ENCODE assay signal across 10 mouse cellular contexts in the genomic region with DNA sequence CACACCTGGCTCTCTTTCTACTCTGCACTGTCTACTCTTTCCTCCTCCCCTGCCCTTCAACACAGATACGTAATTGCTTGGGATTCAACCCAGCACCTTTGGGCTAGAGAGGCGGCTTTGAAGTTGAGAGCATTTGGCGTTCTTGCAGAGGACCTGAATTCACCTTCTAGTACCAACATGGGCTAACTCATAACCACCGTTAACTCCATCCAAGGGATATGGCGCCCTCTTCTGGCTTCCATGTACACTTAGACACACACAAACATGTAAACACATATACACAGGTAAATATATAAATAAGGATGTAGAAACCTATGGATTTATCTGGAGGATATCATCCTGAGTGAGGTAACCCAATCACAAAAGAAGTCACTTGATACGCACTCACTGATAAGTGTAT. TPM values are rescaled to one million over a fixed set of nuclear protein-coding genes. Genes with fewer than 3 reads are reported as not detected.
DNase-seq lines count a peak whose midpoint lies in the region; ATAC-seq and TF ChIP-seq lines count a peak whose summit lies in the region.
"Had no signal": no experiment of that assay in that cellular context is flagged by ENCODE, and none has a peak within 500 bp of the region (broad histone marks: within the 10 kb centered on the region; RNA-seq: fewer than 3 reads in every experiment).

No protein-coding gene starts in this region.

- TF ChIP-seq POLR2A in bone marrow macrophage, adult 2 months (IDR thresholded peaks at IDR 0.05; ENCODE audit: borderline replicate concordance, low read depth, low read length), result no peak

- H3K9ac ChIP-seq in kidney, embryonic 14.5 days (ENCODE audit: low read depth, low read length), result no peak overlapping the region
- H3K9ac ChIP-seq in liver, embryonic 13.5 days, result no peak overlapping the region
- H3K9ac ChIP-seq: embryonic facial prominence, embryonic 13.5 days; limb, embryonic 12.5 days had no signal

- no peaks in the 10 kb centered on the region for H3K36me3 ChIP-seq in kidney, embryonic 14.5 days (ENCODE audit: control insufficient read depth, insufficient read depth, low read length)
- H3K36me3 ChIP-seq in E14TG2a.4 (ENCODE audit: insufficient read depth, low read length), result no peaks in the 10 kb centered on the region
- H3K36me3 ChIP-seq in liver, embryonic 13.5 days, result no peaks in the 10 kb centered on the region
- H3K36me3 ChIP-seq: embryonic facial prominence, embryonic 13.5 days; limb, embryonic 12.5 days had no signal

- 33% methylated on average over 6 of the region's 6 CpGs for WGBS in kidney, embryonic 14.5 days
- WGBS in liver, embryonic 13.5 days (ENCODE audit: insufficient replicate concordance), result 28% methylated on average over 6 of the region's 6 CpGs

- TF ChIP-seq CTCF in E14TG2a.4 (conservative IDR thresholded peaks at IDR 0.05; ENCODE audit: low read length), result peak; percentile 50
- TF ChIP-seq CTCF in bone marrow macrophage, adult 2 months (IDR thresholded peaks at IDR 0.05; ENCODE audit: low read depth, low read length), result 0 out of 2 replicates have a peak, but pooled peaks have one; percentile 18

- H3K4me1 ChIP-seq in kidney, embryonic 14.5 days (ENCODE audit: control insufficient read depth, insufficient read depth, low read length), result no peaks in the 10 kb centered on the region
- H3K4me1 ChIP-seq in E14TG2a.4 (replicated peaks; ENCODE audit: low read depth, low read length), result peaks cover 5% of the 10 kb centered on the region
- peaks cover 16% of the 10 kb centered on the region for H3K4me1 ChIP-seq in bone marrow macrophage, adult 2 months (ENCODE audit: control insufficient read depth, insufficient read depth, low read length)
- H3K4me1 ChIP-seq in liver, embryonic 13.5 days (replicated peaks), result peaks cover 9% of the 10 kb centered on the region
- H3K4me1 ChIP-seq: embryonic facial prominence, embryonic 13.5 days; limb, embryonic 12.5 days had no signal

- no peak for ATAC-seq in kidney, embryonic 14.5 days (ENCODE audit: low FRiP score, low TSS enrichment)
- ATAC-seq in liver, embryonic 13.5 days (ENCODE audit: low read depth), result peak; percentile 44; the same call in 1 of the 2 replicates

- H3K9me3 ChIP-seq in kidney, embryonic 14.5 days (ENCODE audit: control insufficient read depth, low read length), result no peaks in the 10 kb centered on the region
- H3K9me3 ChIP-seq in E14TG2a.4 (ENCODE audit: low read length), result no peaks in the 10 kb centered on the region
- no peaks in the 10 kb centered on the region for H3K9me3 ChIP-seq in liver, embryonic 13.5 days (replicated peaks)
- H3K9me3 ChIP-seq: embryonic facial prominence, embryonic 13.5 days; limb, embryonic 12.5 days had no signal

- H3K4me3 ChIP-seq in kidney, embryonic 14.5 days (ENCODE audit: low read length), result no peak overlapping the region
- no peak overlapping the region for H3K4me3 ChIP-seq in E14TG2a.4 (replicated peaks; ENCODE audit: low read length)
- H3K4me3 ChIP-seq in bone marrow macrophage, adult 2 months (ENCODE audit: insufficient read depth, low read length), result no peak overlapping the region
- no peak overlapping the region for H3K4me3 ChIP-seq in liver, embryonic 13.5 days (replicated peaks)
- H3K4me3 ChIP-seq: embryonic facial prominence, embryonic 13.5 days; limb, embryonic 12.5 days had no signal

- H3K27ac ChIP-seq in kidney, embryonic 14.5 days (ENCODE audit: low read depth, low read length), result no peak overlapping the region
- no peak overlapping the region for H3K27ac ChIP-seq in bone marrow macrophage, adult 2 months (ENCODE audit: insufficient read depth, low read depth, low read length)
- no peak overlapping the region for H3K27ac ChIP-seq in liver, embryonic 13.5 days
- H3K27ac ChIP-seq: embryonic facial prominence, embryonic 13.5 days; limb, embryonic 12.5 days had no signal

- peak; percentile 30 for DNase-seq in kidney, adult 11 months
- DNase-seq in gastrocnemius, adult 18-20 months (ENCODE audit: low spot score), result peak; percentile 75
- peak; percentile 50 for DNase-seq in liver, embryonic 13.5 days
- peak; percentile 56 to 82 for DNase-seq in thymus, postnatal 10 days (ENCODE audit: low spot score in 2 of 2)
- no peak for DNase-seq in layer of hippocampus, adult 11-12 months (ENCODE audit: low spot score)

- no peaks in the 10 kb centered on the region for H3K27me3 ChIP-seq in kidney, embryonic 14.5 days (ENCODE audit: control insufficient read depth, insufficient read depth, low read length)
- H3K27me3 ChIP-seq in E14TG2a.4 (ENCODE audit: insufficient read depth, low read length), result no peaks in the 10 kb centered on the region
- H3K27me3 ChIP-seq in liver, embryonic 13.5 days, result no peaks in the 10 kb centered on the region
- H3K27me3 ChIP-seq: embryonic facial prominence, embryonic 13.5 days; limb, embryonic 12.5 days had no signal

- no peak overlapping the region for H3K4me2 ChIP-seq in kidney, embryonic 14.5 days (replicated peaks; ENCODE audit: low read depth, low read length)
- H3K4me2 ChIP-seq in liver, embryonic 13.5 days, result no peak overlapping the region
- H3K4me2 ChIP-seq: embryonic facial prominence, embryonic 13.5 days; limb, embryonic 12.5 days had no signal

RNA-seq across cellular contexts. Expression of a gene that starts 25.2 kb away (rescaled TPM):
- 50.4 and 56.5 TPM in 2 replicates for polyA plus RNA-seq in kidney, embryonic 14.5 days (2014; fragmentation: Nextera tagmentation; extraction: Ambion mirVana)
- 397 and 415 TPM in 2 replicates for polyA plus RNA-seq in bone marrow macrophage, adult 2 months (2012; ENCODE audit: insufficient read depth, insufficient read length, missing spikeins)
- 10 to 100 TPM; 59.8 to 66.3 TPM for total RNA-seq in gastrocnemius, adult 18-20 months (2021)
- polyA plus RNA-seq in liver, embryonic 13.5 days (2015; fragmentation: Nextera tagmentation; extraction: Ambion mirVana), result 144 and 148 TPM in 2 replicates

RNA-seq across cellular contexts. Expression of a gene that starts 53.3 kb away (rescaled TPM):
- polyA plus RNA-seq in kidney, embryonic 14.5 days (2014; fragmentation: Nextera tagmentation; extraction: Ambion mirVana), result 4.9 and 10.3 TPM in 2 replicates
- polyA plus RNA-seq in bone marrow macrophage, adult 2 months (2012; ENCODE audit: insufficient read depth, insufficient read length, missing spikeins), result 48.6 and 56.5 TPM in 2 replicates
- 10 to 100 TPM; 29.1 to 29.2 TPM for total RNA-seq in gastrocnemius, adult 18-20 months (2021)
- 1.5 and 2.6 TPM in 2 replicates for polyA plus RNA-seq in liver, embryonic 13.5 days (2015; fragmentation: Nextera tagmentation; extraction: Ambion mirVana)
